Mouse (Mus musculus) cerebellum, adult 9-10 months (tissue): ENCODE measurements at regions not wholly inside any gene's neighbourhood (a gene's known extent, or its start where the extent isn't known, plus 50 kb on each side); places are given as distances from the start of the nearest gene placed in this dataset.
A peak's percentile ranks its signal among the peaks of the same experiment; 100 is the strongest.
"Not testable (repeated sequence)": the region's sequence is repeated elsewhere in the genome, so short reads cannot be mapped to it uniquely, and the experiment has no call there.

Experiments used
- DNase-seq: peaks from one replicate; pipeline ENCODE4 v3.0.0; 2022

- no peak for DNase-seq
These were observed 61.0 kb downstream of the 4930474N05Rik start for GRCm38 (mm10) chr14:36155757-36156156.

GRCm38 (mm10) chr14:36156175-36156574 is 61.5 kb downstream of the 4930474N05Rik start:
- DNase-seq, result no peak

GRCm38 (mm10) chr14:36183701-36184100 is 89.0 kb downstream of the 4930474N05Rik start:
- no peak for DNase-seq

GRCm38 (mm10) chr14:36196517-36196916 is 101.8 kb downstream of the 4930474N05Rik start:
- no peak for DNase-seq

GRCm38 (mm10) chr14:36198396-36198795 is 103.7 kb downstream of the 4930474N05Rik start:
- no peak for DNase-seq

- DNase-seq, result peak; percentile 11
These were observed 109.1 kb downstream of the 4930474N05Rik start for GRCm38 (mm10) chr14:36203855-36204254.

GRCm38 (mm10) chr14:36212830-36213229 is 118.1 kb downstream of the 4930474N05Rik start:
- peak; percentile 19 for DNase-seq

GRCm38 (mm10) chr14:36245849-36246248 is 151.1 kb downstream of the 4930474N05Rik start:
- no peak for DNase-seq

GRCm38 (mm10) chr14:36262126-36262525 is 167.4 kb downstream of the 4930474N05Rik start:
- peak; percentile 10 for DNase-seq

GRCm38 (mm10) chr14:36283825-36284414 is 189.2 kb downstream of the 4930474N05Rik start:
- DNase-seq, result no peak

GRCm38 (mm10) chr14:36288697-36289286 is 194.1 kb downstream of the 4930474N05Rik start:
- no peak for DNase-seq

GRCm38 (mm10) chr14:36310324-36310723 is 215.6 kb downstream of the 4930474N05Rik start:
- DNase-seq, result no peak

GRCm38 (mm10) chr14:36314673-36315072 is 220.0 kb downstream of the 4930474N05Rik start:
- not testable (repeated sequence) for DNase-seq

- DNase-seq, result no peak
These were observed 221.8 kb downstream of the 4930474N05Rik start for GRCm38 (mm10) chr14:36316418-36317111.

GRCm38 (mm10) chr14:36328258-36328891 is 233.7 kb downstream of the 4930474N05Rik start:
- no peak for DNase-seq

- no peak for DNase-seq
These were observed 246.1 kb downstream of the 4930474N05Rik start for GRCm38 (mm10) chr14:36340832-36341231.
